Mouse (Mus musculus) A20 (cell line): ENCODE results near the gene Mnt.

ENCODE experiments used
- DNase-seq: peaks from one replicate; pipeline ENCODE4 v3.0.0-alpha.2; 2011; ENCODE audit warnings: low read depth, low spot score

The Mnt gene

DNA sequence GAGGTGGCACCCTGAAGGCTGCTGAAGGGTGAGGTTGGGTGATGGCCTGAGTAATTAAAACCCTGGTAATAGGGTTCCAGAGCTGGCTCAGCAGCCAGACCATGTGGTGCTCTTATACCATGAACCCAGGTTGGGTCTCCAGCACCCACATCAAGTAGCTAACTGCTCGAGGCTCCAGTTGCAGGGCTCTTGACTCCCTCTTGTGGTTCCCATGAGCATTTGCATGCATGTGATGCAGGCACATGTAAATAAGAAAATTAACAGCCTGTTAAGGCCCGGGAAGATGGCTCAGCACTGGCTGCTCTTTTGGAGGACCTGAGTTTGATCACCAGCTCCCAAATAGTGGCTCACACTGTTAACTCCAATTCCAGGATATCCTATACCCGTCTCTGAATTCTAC, 15.1 kb downstream of the Mnt start:
- DNase-seq = peak; percentile 49

- DNase-seq = peak; percentile 81
Observed at GRCm38 (mm10) chr11:74847919-74848521, 17.3 kb downstream of the Mnt start.

GRCm38 (mm10) chr11:74850998-74851661, 20.4 kb downstream of the Mnt start:
- no peak for DNase-seq

- no peak for DNase-seq
Observed at GRCm38 (mm10) chr11:74857756-74858155, 27.0 kb downstream of the Mnt start.

GRCm38 (mm10) chr11:74862129-74862528, 31.4 kb downstream of the Mnt start:
- DNase-seq = no peak

DNA sequence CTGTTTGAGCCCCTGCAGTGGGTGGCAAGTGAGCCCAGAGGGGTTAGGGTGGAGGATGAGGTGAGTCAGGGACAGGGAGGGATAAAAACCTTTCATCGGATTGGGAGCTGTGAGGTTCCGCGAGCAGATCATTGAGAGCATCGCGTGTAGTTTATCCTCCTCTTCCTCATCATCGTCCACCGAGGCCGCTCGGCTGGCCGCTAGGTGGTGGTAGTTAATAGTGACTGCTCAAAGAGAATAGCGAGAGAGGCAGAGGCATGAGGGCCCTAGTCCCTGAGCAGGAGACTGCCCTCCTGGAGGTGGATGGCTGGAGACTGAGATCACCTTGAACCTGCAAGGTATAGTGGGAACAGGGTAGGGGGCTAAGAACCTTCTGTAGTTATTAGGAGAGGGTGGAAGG, 32.8 kb downstream of the Mnt start:
- DNase-seq = no peak

DNA sequence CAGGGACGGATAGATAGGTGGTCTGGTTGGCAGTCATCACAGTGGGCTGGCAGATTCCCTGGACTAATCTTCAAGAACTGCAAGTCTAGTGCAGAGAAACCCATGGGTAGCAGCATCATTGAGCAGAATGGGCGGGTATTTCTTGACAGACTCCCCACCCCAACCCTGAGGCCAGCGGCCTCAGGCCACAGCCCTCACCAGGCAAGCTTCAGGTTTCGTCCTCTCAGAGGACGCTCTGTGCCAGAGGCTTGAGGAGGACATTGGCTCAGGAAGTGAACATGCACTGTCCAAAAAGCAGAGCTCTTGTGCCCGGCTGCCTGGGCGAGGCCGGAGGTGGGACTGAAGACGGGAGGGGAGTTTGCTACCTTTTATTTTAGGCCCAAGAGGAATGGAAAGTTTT, 33.7 kb downstream of the Mnt start:
- no peak for DNase-seq

- no peak for DNase-seq
Observed at GRCm38 (mm10) chr11:74865252-74865651, 34.5 kb downstream of the Mnt start.

GRCm38 (mm10) chr11:74866640-74867039, 35.9 kb downstream of the Mnt start:
- no peak for DNase-seq

GRCm38 (mm10) chr11:74867181-74867580, 36.5 kb downstream of the Mnt start:
- no peak for DNase-seq

DNA sequence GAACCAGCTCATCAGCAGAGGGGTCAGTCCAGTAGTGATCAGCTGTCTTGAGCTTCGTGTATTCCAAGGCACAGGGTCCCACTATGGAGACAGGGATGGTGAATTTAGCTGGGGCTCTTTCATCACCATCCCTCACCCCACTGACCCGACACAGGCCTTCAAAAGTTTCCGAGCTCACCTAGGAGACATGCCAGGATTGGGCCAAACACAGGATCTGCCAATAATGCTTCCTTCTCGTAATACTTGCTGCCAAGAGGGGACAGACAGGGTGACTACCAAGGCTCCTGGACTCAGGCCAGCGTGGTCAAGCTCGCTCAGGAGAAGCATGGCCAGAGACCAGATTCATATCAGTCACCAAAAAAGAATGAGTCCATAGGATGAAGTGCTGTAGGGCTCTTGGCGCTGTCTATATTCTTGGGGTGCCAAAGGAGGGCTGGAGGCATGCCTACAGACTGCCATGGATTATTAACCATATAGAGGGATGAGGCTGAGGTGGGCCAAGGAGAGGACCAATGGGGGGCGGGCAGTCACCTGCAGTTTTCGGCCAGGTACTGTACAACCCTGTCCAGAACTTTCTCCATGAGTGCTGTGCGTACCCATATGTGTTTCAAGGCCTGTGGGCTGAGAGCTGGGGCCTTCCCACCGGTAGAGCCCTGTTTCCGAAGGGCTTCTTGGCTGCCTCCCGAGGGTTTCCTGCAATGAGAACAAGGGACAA, 37.5 kb downstream of the Mnt start:
- no peak for DNase-seq

- no peak for DNase-seq
Observed at GRCm38 (mm10) chr11:74869603-74870002, 38.9 kb downstream of the Mnt start.

DNA sequence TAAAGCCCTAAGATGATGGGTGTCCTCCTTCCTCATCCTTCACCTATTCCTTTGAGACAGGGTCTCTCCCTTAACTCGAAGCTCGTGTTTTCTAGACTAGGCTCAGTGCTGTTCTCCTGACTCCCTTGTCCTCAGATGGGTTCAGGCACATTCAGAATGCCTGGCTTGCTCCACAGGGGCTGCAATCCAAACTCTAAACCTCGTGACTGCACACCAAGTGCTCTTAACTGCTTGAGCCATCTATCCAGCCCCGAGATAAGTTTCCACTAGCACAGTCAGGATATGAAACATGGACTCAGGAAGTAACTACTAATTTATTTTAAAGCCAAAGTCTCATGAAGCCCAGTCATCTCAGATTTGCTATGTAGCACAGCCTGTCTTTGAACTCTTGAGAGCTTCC, 39.8 kb downstream of the Mnt start:
- no peak for DNase-seq

DNA sequence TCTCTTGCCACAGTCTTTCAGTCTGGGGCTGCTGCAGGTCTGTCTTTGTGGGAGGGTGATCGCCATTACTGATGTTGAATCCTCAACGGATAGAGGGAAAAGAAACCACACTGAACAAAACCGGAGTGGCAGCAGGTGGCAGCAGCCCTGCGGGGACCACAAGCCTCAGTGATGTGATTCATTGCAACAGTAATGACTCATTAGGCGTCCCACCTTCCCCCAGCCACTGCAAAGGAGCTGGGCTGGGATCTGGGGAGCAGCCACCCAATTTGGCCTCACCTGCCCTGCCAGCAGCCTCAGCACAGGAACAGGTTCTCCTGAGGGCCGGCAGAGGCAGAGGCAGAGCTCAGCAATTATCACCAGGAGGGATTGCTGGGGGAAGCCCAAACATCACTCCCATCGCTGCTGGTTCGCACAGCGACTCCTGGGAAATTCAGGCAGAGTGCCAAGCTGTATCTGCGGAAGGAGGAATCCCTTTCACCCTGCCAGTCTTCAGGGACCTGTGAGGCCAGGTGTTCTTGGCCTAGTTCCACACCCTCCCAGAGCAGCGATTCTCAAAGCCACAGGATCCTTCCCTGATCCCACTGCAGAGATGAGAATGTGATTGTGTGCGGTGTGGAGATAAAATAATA, 40.4 kb downstream of the Mnt start:
- no peak for DNase-seq

DNA sequence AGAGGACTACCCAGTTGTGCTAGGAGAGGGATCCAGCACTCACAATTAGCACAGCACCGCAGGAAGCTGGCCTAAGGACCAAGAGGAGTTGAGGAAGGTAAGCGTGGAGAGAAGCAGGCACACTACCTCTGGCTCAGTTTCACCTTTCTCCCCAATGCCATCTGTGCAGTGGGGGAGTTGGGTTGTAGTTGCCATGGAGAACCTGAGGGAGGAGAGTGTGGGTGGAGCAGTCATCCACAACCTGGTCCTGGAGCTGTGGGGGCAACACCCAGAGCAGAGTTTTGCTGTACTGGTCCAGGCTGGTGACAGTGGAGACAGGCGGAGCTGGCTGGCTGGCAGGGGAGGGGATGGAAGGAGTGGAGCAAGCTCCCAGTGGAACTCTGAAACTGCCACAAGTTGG, 43.9 kb downstream of the Mnt start:
- no peak for DNase-seq

GRCm38 (mm10) chr11:74876801-74877200, 46.1 kb downstream of the Mnt start:
- DNase-seq = no peak

DNA sequence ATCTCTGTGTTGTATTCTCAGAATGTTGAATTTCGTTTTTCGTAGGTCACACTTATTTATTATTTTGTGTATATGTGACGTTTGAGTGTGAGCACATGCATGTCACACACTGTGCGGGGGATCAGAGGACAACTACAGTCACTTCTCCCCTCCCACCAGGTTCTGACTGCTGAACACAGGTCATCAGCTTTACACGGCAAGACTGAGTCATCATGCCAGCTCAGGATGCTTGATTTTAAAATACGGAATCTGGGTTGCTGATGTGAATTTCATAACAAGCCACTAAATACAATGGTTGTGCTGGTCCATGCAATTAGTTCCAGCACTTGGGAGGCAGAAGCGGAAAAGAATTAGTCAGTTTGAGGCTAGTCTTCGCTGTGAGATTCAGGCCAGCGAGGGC, 50.3 kb downstream of the Mnt start:
- no peak for DNase-seq

DNA sequence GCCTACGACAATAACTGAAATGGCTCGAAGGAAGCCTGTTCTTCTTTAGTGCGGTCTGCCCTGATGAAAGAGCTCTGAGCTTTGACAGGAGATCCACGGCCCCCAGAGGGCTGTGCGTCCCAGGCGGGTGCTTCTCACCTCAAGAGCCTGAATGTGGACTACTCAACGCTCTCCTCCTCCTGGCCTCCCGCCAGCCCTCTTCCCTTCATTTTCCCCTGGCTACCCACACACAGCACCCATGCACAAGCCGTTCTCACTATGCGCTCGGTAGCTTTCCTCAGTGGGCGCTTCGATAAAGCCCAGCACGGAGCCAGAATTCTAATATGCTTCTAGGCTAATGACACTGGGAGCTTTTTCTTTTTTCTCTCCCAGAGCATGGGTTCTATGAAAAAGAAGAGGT, 51.3 kb downstream of the Mnt start:
- no peak for DNase-seq

DNA sequence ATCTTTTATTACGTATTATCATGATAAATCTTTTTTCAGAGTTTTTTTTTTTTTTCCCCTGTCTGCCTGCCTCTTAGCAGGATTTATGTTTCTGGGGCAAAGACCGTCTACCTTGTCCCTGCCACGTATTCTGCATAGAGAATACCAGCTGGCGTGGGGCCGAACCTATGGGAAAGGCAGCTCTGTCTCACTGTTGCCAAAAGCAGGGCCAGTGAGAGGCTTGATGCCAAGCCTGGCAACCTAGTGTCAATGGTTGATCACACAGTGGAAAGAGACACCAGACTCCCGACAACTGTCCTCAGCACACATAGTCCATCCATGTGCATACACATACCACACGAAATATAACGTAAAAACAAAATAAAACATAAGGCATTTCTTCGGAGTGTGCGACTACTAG, 52.4 kb downstream of the Mnt start:
- DNase-seq = no peak

DNA sequence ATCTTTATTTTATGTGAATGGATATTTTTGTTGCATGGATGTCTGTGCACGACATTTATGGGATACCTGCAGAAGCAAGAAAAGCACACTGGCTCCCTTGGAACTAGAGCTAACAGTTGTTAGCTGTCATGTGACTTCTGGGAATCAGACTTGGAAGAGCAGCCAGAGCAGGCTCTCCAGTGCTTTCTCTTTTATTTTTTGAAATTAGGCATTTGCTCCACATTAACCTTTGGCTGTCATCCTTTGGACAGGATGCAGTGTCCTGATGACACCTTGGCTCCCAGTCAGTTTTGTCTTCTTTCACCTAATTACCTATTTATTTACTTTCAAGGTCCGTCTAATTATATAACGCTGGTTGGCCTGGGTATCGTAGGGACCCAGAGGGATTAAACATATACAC, 63.9 kb downstream of the Mnt start:
- no peak for DNase-seq
